Mouse (Mus musculus) neural tube, embryonic 12.5 days (tissue): ENCODE data around the gene Tnni3k. TPM values are rescaled to one million over a fixed set of nuclear protein-coding genes. Genes with fewer than 3 reads are reported as not detected.

ENCODE experiments used
- polyA plus RNA-seq: library from polyadenylated mRNA; unstranded; fragments of >200 nt; fragmentation: Nextera tagmentation; extraction: Ambion mirVana; gene quantifications from 2 replicates; pipeline ENCODE4 v1.2.1, GENCODE M21; 2016

Gene Tnni3k
- polyA plus RNA-seq, 1 experiment from 2014 or later = not detected

Other genes with a start within 250 kb of the Tnni3k start
- 14.8 and 18.8 TPM in 2 replicates for gene Fpgt, start 38.0 kb upstream of the Tnni3k start, polyA plus RNA-seq
- 1.2 and 1.5 TPM in 2 replicates for gene Lrriq3, start 38.0 kb upstream of the Tnni3k start, polyA plus RNA-seq